Mouse (Mus musculus): ENCODE measurements at regions not wholly inside any gene's neighbourhood (a gene's known extent, or its start where the extent isn't known, plus 50 kb on each side); places are given as distances from the start of the nearest gene placed in this dataset.

- Histone ChIP-seq H3K27ac (no peak overlapping the region), H3K9ac (no peak overlapping the region), H3K27me3 (replicated peaks) (no peaks in the 10 kb centered on the region), H3K4me3 (replicated peaks) (no peak overlapping the region), H3K4me1 (no peaks in the 10 kb centered on the region), H3K9me3 (no peaks in the 10 kb centered on the region), H3K4me2 (no peak overlapping the region), H3K36me3 (no peaks in the 10 kb centered on the region)
- WGBS, result 69% methylated on average over 6 of the region's 6 CpGs
- no peak for ATAC-seq (ENCODE audit: insufficient read depth, low FRiP score, low read depth)
These were observed 92.3 kb downstream of the Tes start for GRCm38 (mm10) chr6:17157270-17157669.

- ATAC-seq (ENCODE audit: insufficient read depth, low FRiP score, low read depth), result peak; percentile 74; the same call in 1 of the 2 replicates
- Histone ChIP-seq H3K9me3 (no peaks in the 10 kb centered on the region), H3K27me3 (replicated peaks) (no peaks in the 10 kb centered on the region), H3K27ac (peak overlapping the region; percentile 84), H3K36me3 (no peaks in the 10 kb centered on the region), H3K9ac (no peak overlapping the region), H3K4me1 (peaks cover 14% of the 10 kb centered on the region), H3K4me3 (replicated peaks) (no peak overlapping the region; the same call in 1 of the 2 replicates), H3K4me2 (peak overlapping the region; percentile 41)
- 38% methylated on average over 18 of the region's 18 CpGs for WGBS
These were observed 105.2 kb downstream of the Tes start for GRCm38 (mm10) chr6:17169971-17170781.

- no peak overlapping the region for H3K9ac ChIP-seq
- H3K27me3 ChIP-seq (replicated peaks), result no peaks in the 10 kb centered on the region
- no peaks in the 10 kb centered on the region for H3K36me3 ChIP-seq
These were observed 105.9 kb downstream of the Tes start for GRCm38 (mm10) chr6:17170782-17171272.

GRCm38 (mm10) chr6:17171273-17172011 lies 106.5 kb downstream of the Tes start:
- Histone ChIP-seq H3K36me3 (no peaks in the 10 kb centered on the region), H3K4me3 (replicated peaks) (no peak overlapping the region), H3K9ac (no peak overlapping the region), H3K9me3 (no peaks in the 10 kb centered on the region), H3K4me1 (peaks cover 14% of the 10 kb centered on the region), H3K4me2 (peak overlapping the region; percentile 41; the same call in 1 of the 2 replicates), H3K27ac (peak overlapping the region; percentile 84), H3K27me3 (replicated peaks) (no peaks in the 10 kb centered on the region)
- ATAC-seq (ENCODE audit: insufficient read depth, low FRiP score, low read depth), result peak; percentile 73
- WGBS, result 16% methylated on average over 17 of the region's 17 CpGs

More at GRCm38 (mm10) chr6:17170782-17171272, 105.9 kb downstream of the Tes start:
- 41% methylated on average over 7 of the region's 7 CpGs for WGBS
- no peaks in the 10 kb centered on the region for H3K9me3 ChIP-seq
- H3K4me3 ChIP-seq (replicated peaks), result no peak overlapping the region; the same call in 1 of the 2 replicates
- H3K27ac ChIP-seq, result peak overlapping the region; percentile 84
- peak overlapping the region; percentile 41; the same call in 1 of the 2 replicates for H3K4me2 ChIP-seq
- H3K4me1 ChIP-seq, result peaks cover 14% of the 10 kb centered on the region
- ATAC-seq (ENCODE audit: insufficient read depth, low FRiP score, low read depth), result no peak

GRCm38 (mm10) chr6:17172050-17172449 lies 107.1 kb downstream of the Tes start:
- Histone ChIP-seq H3K36me3 (no peaks in the 10 kb centered on the region), H3K27ac (peak overlapping the region; percentile 84; the same call in 1 of the 2 replicates), H3K9me3 (no peaks in the 10 kb centered on the region), H3K4me1 (peaks cover 14% of the 10 kb centered on the region), H3K4me3 (replicated peaks) (no peak overlapping the region), H3K27me3 (replicated peaks) (no peaks in the 10 kb centered on the region), H3K9ac (no peak overlapping the region), H3K4me2 (no peak overlapping the region)
- 43% methylated on average over 1 of the region's 1 CpGs for WGBS
- ATAC-seq (ENCODE audit: insufficient read depth, low FRiP score, low read depth), result no peak

- Histone ChIP-seq H3K27ac (0 out of 2 replicates have a peak overlapping the region, but pooled peaks have one; percentile 21), H3K27me3 (replicated peaks) (no peaks in the 10 kb centered on the region), H3K9ac (no peak overlapping the region), H3K4me1 (no peaks in the 10 kb centered on the region), H3K4me3 (replicated peaks) (no peak overlapping the region), H3K36me3 (no peaks in the 10 kb centered on the region), H3K4me2 (no peak overlapping the region), H3K9me3 (no peaks in the 10 kb centered on the region)
- WGBS, result 61% methylated on average over 7 of the region's 7 CpGs
- ATAC-seq (ENCODE audit: insufficient read depth, low FRiP score, low read depth), result no peak
These were observed 103.8 kb upstream of the Cav2 start for GRCm38 (mm10) chr6:17177153-17177552.

- H3K4me1 ChIP-seq, result no peaks in the 10 kb centered on the region
These were observed 101.5 kb upstream of the Cav2 start for GRCm38 (mm10) chr6:17179476-17179875.

GRCm38 (mm10) chr6:17186604-17187003 lies 94.4 kb upstream of the Cav2 start:
- Histone ChIP-seq H3K9me3 (no peaks in the 10 kb centered on the region), H3K4me3 (replicated peaks) (no peak overlapping the region), H3K27ac (no peak overlapping the region), H3K27me3 (replicated peaks) (no peaks in the 10 kb centered on the region), H3K4me1 (no peaks in the 10 kb centered on the region), H3K9ac (no peak overlapping the region), H3K4me2 (no peak overlapping the region), H3K36me3 (no peaks in the 10 kb centered on the region)
- 84% methylated on average over 5 of the region's 5 CpGs for WGBS
- no peak for ATAC-seq (ENCODE audit: insufficient read depth, low FRiP score, low read depth)

More at GRCm38 (mm10) chr6:17179476-17179875, 101.5 kb upstream of the Cav2 start:
- H3K4me3 ChIP-seq (replicated peaks), result no peak overlapping the region
- H3K27me3 ChIP-seq (replicated peaks), result no peaks in the 10 kb centered on the region
- H3K9me3 ChIP-seq, result no peaks in the 10 kb centered on the region
- no peak overlapping the region for H3K27ac ChIP-seq
- H3K9ac ChIP-seq, result no peak overlapping the region
- 22% methylated on average over 1 of the region's 1 CpGs for WGBS
- H3K36me3 ChIP-seq, result no peaks in the 10 kb centered on the region
- H3K4me2 ChIP-seq, result no peak overlapping the region
- no peak for ATAC-seq (ENCODE audit: insufficient read depth, low FRiP score, low read depth)

- ATAC-seq (ENCODE audit: insufficient read depth, low FRiP score, low read depth), result no peak
- 70% methylated on average over 4 of the region's 4 CpGs for WGBS
These were observed 93.9 kb upstream of the Cav2 start for GRCm38 (mm10) chr6:17187106-17187505.

GRCm38 (mm10) chr6:17195538-17195937 lies 85.4 kb upstream of the Cav2 start:
- Histone ChIP-seq H3K4me3 (replicated peaks) (no peak overlapping the region), H3K4me1 (no peaks in the 10 kb centered on the region), H3K4me2 (no peak overlapping the region), H3K27me3 (replicated peaks) (no peaks in the 10 kb centered on the region), H3K9me3 (no peaks in the 10 kb centered on the region), H3K36me3 (no peaks in the 10 kb centered on the region), H3K27ac (no peak overlapping the region), H3K9ac (no peak overlapping the region)
- no peak for ATAC-seq (ENCODE audit: insufficient read depth, low FRiP score, low read depth)
- WGBS, result 60% methylated on average over 4 of the region's 4 CpGs

More at GRCm38 (mm10) chr6:17187106-17187505, 93.9 kb upstream of the Cav2 start:
- Histone ChIP-seq H3K27ac (no peak overlapping the region), H3K4me1 (no peaks in the 10 kb centered on the region), H3K27me3 (replicated peaks) (no peaks in the 10 kb centered on the region), H3K9ac (no peak overlapping the region), H3K36me3 (no peaks in the 10 kb centered on the region), H3K4me3 (replicated peaks) (no peak overlapping the region), H3K4me2 (no peak overlapping the region), H3K9me3 (no peaks in the 10 kb centered on the region)

- peak overlapping the region; percentile 36; the same call in 1 of the 2 replicates for H3K27ac ChIP-seq
- no peak for ATAC-seq (ENCODE audit: insufficient read depth, low FRiP score, low read depth)
- 53% methylated on average over 18 of the region's 18 CpGs for WGBS
- H3K9ac ChIP-seq, result no peak overlapping the region
- no peak overlapping the region for H3K4me3 ChIP-seq (replicated peaks)
- H3K9me3 ChIP-seq, result no peaks in the 10 kb centered on the region
- H3K4me2 ChIP-seq, result peak overlapping the region; percentile 2; the same call in 1 of the 2 replicates
- H3K4me1 ChIP-seq, result no peaks in the 10 kb centered on the region
- H3K27me3 ChIP-seq (replicated peaks), result no peaks in the 10 kb centered on the region
- no peaks in the 10 kb centered on the region for H3K36me3 ChIP-seq
These were observed 83.1 kb upstream of the Cav2 start for GRCm38 (mm10) chr6:17197728-17198397.

Measured in stomach, embryonic 15.5 days (tissue).